Mouse (Mus musculus) hindbrain, embryonic 14.5 days (tissue): Measurements from ENCODE around the gene Ctdnep1. TPM values are rescaled to one million over a fixed set of nuclear protein-coding genes. Genes with fewer than 3 reads are reported as not detected.
A peak's percentile ranks its signal among the peaks of the same experiment; 100 is the strongest.

Experiments used
- ATAC-seq: fragments of 200-750 bp; cut with Nextera tagmentation; 2 replicates; pipeline ENCODE4 v1.8.0; 2017; ENCODE audit warnings: moderate number of reproducible peaks, mild to moderate bottlenecking, moderate TSS enrichment, moderate library complexity; ENCODE audit not compliant: low FRiP score
- DNase-seq: peaks from one replicate; pipeline ENCODE4 v3.0.0-alpha.2; 2015; ENCODE audit warnings: low spot score
- H3K27ac ChIP-seq: fragments of 300-500 bp; sonication (generic); 2 replicates; pipeline ENCODE4 v1.5.1; 2014; ENCODE audit warnings: mild to moderate bottlenecking, moderate library complexity
- H3K27me3 ChIP-seq: fragments of 300-500 bp; sonication (generic); 2 replicates; pipeline ENCODE4 v1.6.1; 2014; ENCODE audit warnings: mild to moderate bottlenecking, low read length, mixed read lengths; ENCODE audit not compliant: control insufficient read depth, insufficient read depth
- H3K36me3 ChIP-seq: fragments of 300-500 bp; sonication (generic); replicated peaks from 2 replicates; pipeline ENCODE4 v1.6.1; 2014; ENCODE audit not compliant: control insufficient read depth, insufficient read depth
- H3K4me1 ChIP-seq: fragments of 300-500 bp; sonication (generic); replicated peaks from 2 replicates; pipeline ENCODE4 v1.6.1; 2014; ENCODE audit warnings: antibody characterized with exemption, low read length, mixed read lengths; ENCODE audit not compliant: control insufficient read depth, insufficient read depth
- H3K4me2 ChIP-seq: fragments of 300-500 bp; sonication (generic); replicated peaks from 2 replicates; pipeline ENCODE4 v1.6.1; 2014; ENCODE audit warnings: mild to moderate bottlenecking, moderate library complexity
- H3K4me3 ChIP-seq: fragments of 300-500 bp; sonication (generic); replicated peaks from 2 replicates; pipeline ENCODE4 v1.5.1; 2014; ENCODE audit warnings: mild to moderate bottlenecking, low read length
- H3K9ac ChIP-seq: fragments of 300-500 bp; sonication (generic); 2 replicates; pipeline ENCODE4 v1.6.1; 2014
- H3K9me3 ChIP-seq: fragments of 300-500 bp; sonication (generic); 2 replicates; pipeline ENCODE4 v1.6.1; 2016; ENCODE audit warnings: low read length; ENCODE audit not compliant: control insufficient read depth
- WGBS: fragments of 180-500 bp; shearing (Covaris S2); extraction: QIAGEN DNeasy Blood & Tissue Kit; methylation state at CpG from one replicate; pipeline ENCODE4 v1.1.7; 2014; 5-methylcytosine and 5-hydroxymethylcytosine counted together
- polyA plus RNA-seq: library from polyadenylated mRNA; unstranded; fragments of >200 nt; fragmentation: Nextera tagmentation; extraction: Ambion mirVana; gene quantifications from 2 replicates; pipeline ENCODE4 v1.2.1, GENCODE M21; 2014

The Ctdnep1 gene
- polyA plus RNA-seq, 1 experiment from 2014 or later, result 25.5 TPM

DNA sequence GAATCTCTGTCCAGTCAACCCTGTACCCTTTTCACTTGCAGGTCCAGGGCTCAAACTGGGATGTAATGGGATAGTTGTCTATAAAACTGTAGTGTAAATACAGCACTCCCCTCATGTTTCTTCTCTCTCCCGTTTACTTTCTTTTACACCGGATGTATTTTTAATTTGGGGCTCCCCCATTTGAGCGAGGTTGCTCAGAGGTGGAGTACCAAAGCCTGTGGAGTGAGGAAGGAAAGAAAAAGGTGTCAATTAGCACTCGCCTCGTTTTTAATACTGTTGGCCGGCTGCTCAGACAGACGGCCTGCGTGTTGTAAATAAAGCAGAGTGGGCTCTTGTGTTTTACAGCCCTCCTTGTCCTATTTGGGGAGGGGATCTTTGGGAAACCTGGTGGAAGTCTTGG, 18.7 kb downstream of the Ctdnep1 start:
- peak overlapping the region; percentile 78; the same call in 1 of the 2 replicates for H3K4me3 ChIP-seq
- no peak overlapping the region for H3K9ac ChIP-seq
- H3K27ac ChIP-seq, result 0 out of 2 replicates have a peak overlapping the region, but pooled peaks have one; percentile 16
- ATAC-seq (no peak), DNase-seq (no peak)
- no peaks in the 10 kb centered on the region for H3K9me3 ChIP-seq
- peaks cover 37% of the 10 kb centered on the region for H3K4me1 ChIP-seq
- WGBS, result 89% methylated on average over 8 of the region's 8 CpGs
- H3K36me3 ChIP-seq, result peaks cover 26% of the 10 kb centered on the region
- H3K4me2 ChIP-seq, result no peak overlapping the region
- no peaks in the 10 kb centered on the region for H3K27me3 ChIP-seq

DNA sequence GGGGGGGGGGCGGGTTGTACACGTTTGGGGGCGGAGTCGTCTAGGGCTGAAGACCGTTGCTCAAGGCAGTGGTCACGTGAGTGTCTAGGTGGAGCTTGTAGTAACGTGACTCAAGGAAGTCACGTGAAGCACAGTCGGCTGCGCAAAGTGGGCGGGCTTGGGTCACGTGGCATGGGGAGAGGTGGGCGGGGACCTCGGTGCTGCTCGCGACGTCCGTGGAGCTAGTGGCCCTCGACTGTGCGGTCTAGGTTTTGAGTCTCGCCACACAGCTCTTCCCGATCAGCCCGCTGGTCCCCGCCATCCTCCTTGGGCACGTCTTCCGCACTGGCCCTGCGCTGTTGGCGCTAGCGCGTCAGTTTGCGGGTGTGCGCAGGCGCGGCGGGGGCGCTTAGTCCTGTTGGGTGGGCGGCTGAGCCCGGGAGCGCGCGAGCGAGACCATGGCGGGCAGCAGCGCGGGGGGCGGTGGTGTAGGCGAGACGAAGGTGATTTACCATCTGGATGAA, 19.5 kb downstream of the Ctdnep1 start, which contains the start of gene Dvl2:
TSS of gene Dvl2 (plus strand) at position 200 of the 503 bp plus-strand sequence.
- Histone ChIP-seq H3K27ac (peak within 1 kb of the TSS; percentile 97), H3K9ac (peak within 1 kb of the TSS; percentile 87), H3K36me3 (peaks cover 32% of the 10 kb centered on the region), H3K4me3 (peak within 1 kb of the TSS; percentile 78), H3K9me3 (no peaks in the 10 kb centered on the region), H3K27me3 (no peaks in the 10 kb centered on the region), H3K4me1 (peaks cover 37% of the 10 kb centered on the region), H3K4me2 (peak within 1 kb of the TSS; percentile 84)
- ATAC-seq (peak; percentile 58), DNase-seq (peak; percentile 91)
- WGBS, result under 1% methylated on average over 48 of the region's 48 CpGs

DNA sequence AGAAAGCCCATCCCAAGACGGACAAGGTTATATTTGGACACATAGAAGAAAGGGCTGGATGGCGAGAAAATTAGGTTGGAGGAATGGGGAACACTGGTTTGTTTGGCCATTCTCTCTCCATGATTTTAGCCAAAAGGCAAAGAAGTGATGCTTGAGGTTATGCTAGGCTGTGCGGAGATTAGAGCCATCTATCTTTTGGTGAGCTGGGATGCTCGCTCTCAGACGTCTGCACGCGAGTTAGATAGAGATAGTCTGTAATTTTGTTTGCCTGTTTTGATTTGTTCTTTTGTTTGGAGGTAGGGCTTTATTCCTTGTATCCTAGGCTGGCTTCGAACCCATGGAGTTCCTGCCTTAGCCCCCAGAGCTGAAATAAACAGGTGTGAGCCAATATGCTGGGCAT, 20.2 kb downstream of the Ctdnep1 start:
- Histone ChIP-seq H3K36me3 (peaks cover 39% of the 10 kb centered on the region), H3K27ac (peak overlapping the region; percentile 97), H3K9me3 (no peaks in the 10 kb centered on the region), H3K4me1 (peaks cover 37% of the 10 kb centered on the region), H3K4me2 (peak overlapping the region; percentile 84), H3K4me3 (peak overlapping the region; percentile 78), H3K27me3 (no peaks in the 10 kb centered on the region), H3K9ac (peak overlapping the region; percentile 87)
- WGBS, result 15% methylated on average over 8 of the region's 8 CpGs
- DNase-seq, result no peak
- ATAC-seq, result no peak

DNA sequence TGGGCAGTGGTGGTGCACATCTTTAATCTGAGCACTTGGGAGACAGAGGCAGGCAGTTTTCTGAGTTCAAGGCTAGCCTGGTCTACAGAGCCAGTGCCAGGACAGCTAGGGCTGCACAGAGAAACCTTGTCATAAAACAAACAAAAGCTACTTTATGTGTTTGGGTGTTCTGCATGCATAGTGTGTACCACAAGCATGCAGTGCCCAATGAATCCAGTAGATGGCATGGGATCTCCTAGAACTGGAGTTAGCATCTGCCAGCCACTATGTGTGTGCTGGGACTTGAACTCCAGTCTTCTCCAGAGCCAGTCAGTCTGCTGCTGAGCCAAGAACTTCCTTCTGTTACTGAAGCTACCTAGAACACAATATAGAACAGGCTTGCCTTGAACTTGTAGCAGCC, 20.9 kb downstream of the Ctdnep1 start:
- Histone ChIP-seq H3K4me1 (peaks cover 37% of the 10 kb centered on the region), H3K9ac (0 out of 2 replicates have a peak overlapping the region, but pooled peaks have one; percentile 87)

DNA sequence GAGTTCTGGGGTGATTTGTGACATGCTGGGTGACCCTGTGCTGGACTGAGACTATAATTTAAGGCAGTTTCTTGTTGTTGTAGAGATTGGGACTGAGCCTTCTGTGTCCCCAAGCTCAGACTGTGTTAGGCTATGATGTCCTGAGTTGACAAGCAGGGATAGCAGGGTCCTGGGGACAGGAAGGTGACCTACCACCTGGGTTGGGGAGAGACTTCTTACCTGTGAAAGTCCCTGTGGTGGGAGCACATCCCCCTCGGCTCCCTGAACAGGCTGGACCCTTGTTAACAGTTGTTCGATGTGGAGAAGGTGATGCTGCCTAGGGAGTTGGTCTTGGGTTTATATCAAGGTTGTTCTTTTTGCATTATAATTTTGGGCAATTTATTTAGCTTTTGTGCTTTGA, 21.5 kb downstream of the Ctdnep1 start:
- Histone ChIP-seq H3K27me3 (no peaks in the 10 kb centered on the region), H3K4me3 (peak overlapping the region; percentile 78), H3K9ac (peak overlapping the region; percentile 45), H3K36me3 (peaks cover 52% of the 10 kb centered on the region), H3K27ac (no peak overlapping the region), H3K4me2 (peak overlapping the region; percentile 84), H3K9me3 (no peaks in the 10 kb centered on the region), H3K4me1 (peaks cover 34% of the 10 kb centered on the region)
- DNase-seq, result no peak
- 96% methylated on average over 2 of the region's 2 CpGs for WGBS
- ATAC-seq, result no peak

More for the DNA sequence above, 20.9 kb downstream of the Ctdnep1 start:
- DNase-seq (no peak), ATAC-seq (no peak)
- no peaks in the 10 kb centered on the region for H3K9me3 ChIP-seq
- H3K4me2 ChIP-seq, result peak overlapping the region; percentile 84
- H3K27me3 ChIP-seq, result no peaks in the 10 kb centered on the region
- H3K4me3 ChIP-seq, result peak overlapping the region; percentile 78
- H3K27ac ChIP-seq, result no peak overlapping the region
- peaks cover 46% of the 10 kb centered on the region for H3K36me3 ChIP-seq

DNA sequence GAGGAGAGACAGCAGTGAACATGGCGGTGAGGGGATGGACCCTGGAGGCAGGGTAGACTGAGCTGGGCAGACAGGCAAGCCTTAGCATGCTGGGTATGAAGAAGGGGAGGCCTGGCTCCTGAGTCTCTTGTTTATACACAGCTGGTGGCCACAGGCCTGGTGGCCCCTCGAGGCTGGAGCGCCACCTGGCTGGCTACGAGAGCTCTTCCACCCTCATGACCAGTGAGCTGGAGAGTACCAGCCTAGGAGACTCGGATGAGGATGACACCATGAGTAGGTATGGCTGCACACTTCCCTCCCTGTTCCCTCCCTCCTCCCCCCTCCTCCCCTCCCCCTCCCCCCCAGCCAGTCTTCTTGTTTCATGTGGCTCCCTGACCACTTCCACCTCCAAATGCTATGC, 24.6 kb downstream of the Ctdnep1 start:
- no peak overlapping the region for H3K9ac ChIP-seq
- peaks cover 60% of the 10 kb centered on the region for H3K36me3 ChIP-seq
- H3K4me2 ChIP-seq, result no peak overlapping the region
- H3K4me3 ChIP-seq, result no peak overlapping the region
- DNase-seq (no peak), ATAC-seq (no peak)
- WGBS, result 56% methylated on average over 5 of the region's 5 CpGs
- peaks cover 27% of the 10 kb centered on the region for H3K4me1 ChIP-seq
- no peaks in the 10 kb centered on the region for H3K9me3 ChIP-seq
- no peaks in the 10 kb centered on the region for H3K27me3 ChIP-seq
- no peak overlapping the region for H3K27ac ChIP-seq

DNA sequence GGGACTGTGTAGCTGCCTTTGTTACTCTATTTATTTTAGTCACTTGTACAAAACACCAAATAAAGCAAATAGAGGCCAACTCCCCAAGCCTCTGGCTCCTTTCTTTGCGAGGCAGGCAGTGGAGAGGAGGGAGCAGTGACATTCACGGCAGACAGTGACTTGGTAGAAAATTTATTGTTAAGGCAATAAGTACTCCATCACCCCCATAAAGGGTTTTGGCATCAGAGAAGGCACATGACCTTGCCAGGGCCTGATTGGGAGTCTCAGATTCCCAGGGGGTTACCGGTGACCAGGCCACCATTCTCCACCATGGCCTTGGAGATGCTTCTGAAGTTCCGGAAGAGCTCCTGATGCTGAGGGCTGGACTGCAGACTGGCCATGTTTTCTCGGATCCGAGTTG, 29.1 kb downstream of the Ctdnep1 start:
- peaks cover 90% of the 10 kb centered on the region for H3K36me3 ChIP-seq
- no peak overlapping the region for H3K9ac ChIP-seq
- no peak overlapping the region for H3K4me2 ChIP-seq
- 90% methylated on average over 6 of the region's 6 CpGs for WGBS
- H3K27me3 ChIP-seq, result no peaks in the 10 kb centered on the region
- ATAC-seq, result no peak
- no peak for DNase-seq
- H3K4me3 ChIP-seq, result no peak overlapping the region
- H3K27ac ChIP-seq, result no peak overlapping the region
- peaks cover 8% of the 10 kb centered on the region for H3K4me1 ChIP-seq
- H3K9me3 ChIP-seq, result no peaks in the 10 kb centered on the region

DNA sequence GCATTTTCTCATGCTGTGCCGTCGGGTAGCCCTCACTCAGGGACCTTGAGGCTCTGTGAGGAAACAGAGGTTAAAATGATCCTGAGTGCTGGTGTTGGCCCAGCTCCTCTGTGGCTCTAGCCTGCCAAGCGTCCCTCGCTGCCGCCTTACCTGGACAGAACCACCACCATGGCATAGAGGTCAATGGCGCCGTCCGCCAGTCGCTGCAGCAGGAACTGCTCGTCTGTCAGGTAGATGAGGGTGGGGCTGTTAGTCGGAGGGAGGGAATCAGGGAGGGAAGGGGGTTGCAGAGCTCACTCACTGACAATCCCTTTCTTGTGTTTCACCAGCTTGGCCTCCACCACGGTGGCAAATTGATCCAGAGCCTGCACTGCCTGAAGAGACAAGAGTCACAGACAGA, 29.6 kb downstream of the Ctdnep1 start:
- no peaks in the 10 kb centered on the region for H3K9me3 ChIP-seq
- ATAC-seq, result no peak

DNA sequence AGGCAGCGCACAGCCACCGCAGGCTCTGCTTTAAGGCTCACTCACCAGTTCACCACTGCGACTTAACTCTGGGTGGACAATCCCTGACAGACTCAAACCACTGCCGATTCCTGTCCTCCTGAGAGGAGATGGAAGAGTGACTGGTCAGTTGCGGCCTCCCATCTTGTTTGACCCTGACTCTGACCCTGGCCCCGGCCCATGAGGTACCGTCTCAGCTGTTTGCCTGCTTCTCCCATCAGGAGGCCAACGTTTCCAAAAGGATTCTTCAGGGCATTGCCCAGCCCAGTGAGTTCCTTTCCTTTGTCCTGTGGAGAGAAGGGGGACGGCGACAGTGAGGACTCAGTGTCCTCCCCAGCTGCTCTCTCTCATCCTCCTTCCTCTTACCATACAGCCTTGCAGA, 30.0 kb downstream of the Ctdnep1 start:
- no peak overlapping the region for H3K4me2 ChIP-seq
- H3K27ac ChIP-seq, result no peak overlapping the region
- DNase-seq (no peak), ATAC-seq (no peak)
- peaks cover 12% of the 10 kb centered on the region for H3K4me1 ChIP-seq
- H3K36me3 ChIP-seq, result peaks cover 80% of the 10 kb centered on the region
- H3K9ac ChIP-seq, result no peak overlapping the region
- H3K27me3 ChIP-seq, result no peaks in the 10 kb centered on the region
- WGBS, result 77% methylated on average over 10 of the region's 10 CpGs
- no peak overlapping the region for H3K4me3 ChIP-seq
- H3K9me3 ChIP-seq, result no peaks in the 10 kb centered on the region

More for the DNA sequence above, 29.6 kb downstream of the Ctdnep1 start:
- Histone ChIP-seq H3K27ac (no peak overlapping the region), H3K4me3 (no peak overlapping the region), H3K4me2 (no peak overlapping the region), H3K9ac (no peak overlapping the region), H3K4me1 (peaks cover 10% of the 10 kb centered on the region), H3K27me3 (no peaks in the 10 kb centered on the region), H3K36me3 (peaks cover 84% of the 10 kb centered on the region)
- 89% methylated on average over 12 of the region's 12 CpGs for WGBS
- DNase-seq, result no peak

DNA sequence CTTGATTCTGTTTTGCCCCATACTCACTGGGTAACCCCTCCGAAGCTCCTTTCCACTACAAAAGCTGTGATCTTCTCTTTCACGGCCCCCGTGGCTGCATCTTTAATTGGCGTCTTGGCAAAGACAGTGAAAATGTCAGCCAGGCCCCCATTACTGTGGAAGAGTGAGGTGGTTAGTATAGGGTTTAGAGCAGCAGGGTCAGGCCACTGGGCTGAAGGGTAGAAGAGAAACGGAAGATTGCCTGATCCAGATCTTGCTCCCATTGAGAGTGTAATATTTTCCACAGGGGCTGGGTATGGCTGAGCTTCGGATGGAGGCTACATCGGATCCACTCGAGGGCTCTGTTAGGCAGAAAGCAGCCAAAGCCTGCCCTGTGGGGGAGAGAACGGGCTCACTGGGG, 32.0 kb downstream of the Ctdnep1 start:
- DNase-seq (no peak), ATAC-seq (no peak)
- WGBS, result 88% methylated on average over 9 of the region's 9 CpGs
- no peak overlapping the region for H3K4me3 ChIP-seq
- peaks cover 20% of the 10 kb centered on the region for H3K4me1 ChIP-seq
- H3K4me2 ChIP-seq, result no peak overlapping the region
- peaks cover 61% of the 10 kb centered on the region for H3K36me3 ChIP-seq
- H3K27me3 ChIP-seq, result no peaks in the 10 kb centered on the region
- no peak overlapping the region for H3K27ac ChIP-seq
- H3K9me3 ChIP-seq, result no peaks in the 10 kb centered on the region
- H3K9ac ChIP-seq, result no peak overlapping the region
